Mouse (Mus musculus): ENCODE results near the gene Rpap1. TPM values are rescaled to one million over a fixed set of nuclear protein-coding genes. Genes with fewer than 3 reads are reported as not detected.
A peak's percentile ranks its signal among the peaks of the same experiment; 100 is the strongest.

Rpap1 gene
- polyA plus RNA-seq, 1 experiment from 2014 or later, result 26.7 TPM

DNA sequence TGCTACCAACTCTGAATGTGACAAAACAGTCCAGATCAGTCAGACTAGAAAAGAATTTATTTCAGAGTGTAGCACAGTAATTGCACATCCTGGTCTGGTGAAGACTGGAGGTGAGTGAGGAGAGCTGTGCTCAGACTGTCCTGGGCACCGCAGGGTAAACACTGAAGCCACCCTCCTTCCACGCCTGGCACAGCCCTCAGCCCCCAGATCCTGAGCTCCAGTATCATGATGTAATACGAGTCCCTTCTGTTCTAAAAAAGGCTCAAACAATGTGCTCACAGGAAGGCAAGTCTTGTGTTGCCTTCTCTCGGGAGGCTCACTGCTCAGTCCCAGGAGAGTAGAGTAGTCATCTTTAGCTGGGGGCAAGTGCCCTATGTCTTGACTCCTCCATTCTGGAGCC is 23.4 kb downstream of the Rpap1 start:
- H3K9ac ChIP-seq (ENCODE audit: low read length), result no peak overlapping the region
- no peak overlapping the region for H3K4me3 ChIP-seq (replicated peaks; ENCODE audit: low read length)
- 66% methylated on average over 4 of the region's 4 CpGs for WGBS
- H3K27me3 ChIP-seq (ENCODE audit: control insufficient read depth, insufficient read depth, low read length), result peaks cover 17% of the 10 kb centered on the region
- peaks cover 23% of the 10 kb centered on the region for H3K36me3 ChIP-seq (ENCODE audit: control insufficient read depth, insufficient read depth, low read length)
- H3K4me2 ChIP-seq (ENCODE audit: low read depth, low read length), result no peak overlapping the region
- ATAC-seq (ENCODE audit: insufficient read depth, low FRiP score), result no peak
- H3K4me1 ChIP-seq (ENCODE audit: control insufficient read depth, insufficient read depth, low read length), result no peaks in the 10 kb centered on the region; the same call in 1 of the 2 replicates
- H3K27ac ChIP-seq (ENCODE audit: low read length), result no peak overlapping the region
- no peaks in the 10 kb centered on the region for H3K9me3 ChIP-seq (replicated peaks; ENCODE audit: control insufficient read depth, low read length)

DNA sequence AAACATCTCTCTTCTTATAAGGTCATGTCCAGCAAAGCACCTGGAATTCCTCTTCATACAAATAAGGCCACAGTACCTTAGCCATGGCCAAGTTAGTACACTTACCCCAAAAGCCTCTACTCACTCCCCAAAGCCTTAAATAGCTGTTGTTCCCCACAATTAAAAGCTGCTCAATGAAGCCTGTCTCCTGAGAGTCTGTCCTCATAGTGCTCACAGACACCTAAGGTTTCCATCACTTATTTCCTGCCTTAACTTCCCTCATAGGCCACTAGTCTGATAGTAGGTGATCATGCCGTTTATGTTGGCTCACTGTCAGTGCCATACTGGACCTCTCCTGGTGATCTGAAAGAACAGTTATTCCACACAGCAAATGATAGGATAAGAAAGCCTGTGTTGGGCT is 25.1 kb downstream of the Rpap1 start:
- peaks cover 19% of the 10 kb centered on the region for H3K36me3 ChIP-seq (ENCODE audit: control insufficient read depth, insufficient read depth, low read length)
- ATAC-seq (ENCODE audit: insufficient read depth, low FRiP score), result no peak
- no peak overlapping the region for H3K4me3 ChIP-seq (replicated peaks; ENCODE audit: low read length)
- no peak overlapping the region for H3K4me2 ChIP-seq (ENCODE audit: low read depth, low read length)
- H3K27ac ChIP-seq (ENCODE audit: low read length), result no peak overlapping the region
- H3K4me1 ChIP-seq (ENCODE audit: control insufficient read depth, insufficient read depth, low read length), result peaks cover 10% of the 10 kb centered on the region
- 63% methylated on average over 1 of the region's 1 CpGs for WGBS
- H3K9me3 ChIP-seq (replicated peaks; ENCODE audit: control insufficient read depth, low read length), result no peaks in the 10 kb centered on the region
- H3K27me3 ChIP-seq (ENCODE audit: control insufficient read depth, insufficient read depth, low read length), result peaks cover 28% of the 10 kb centered on the region
- no peak overlapping the region for H3K9ac ChIP-seq (ENCODE audit: low read length)

DNA sequence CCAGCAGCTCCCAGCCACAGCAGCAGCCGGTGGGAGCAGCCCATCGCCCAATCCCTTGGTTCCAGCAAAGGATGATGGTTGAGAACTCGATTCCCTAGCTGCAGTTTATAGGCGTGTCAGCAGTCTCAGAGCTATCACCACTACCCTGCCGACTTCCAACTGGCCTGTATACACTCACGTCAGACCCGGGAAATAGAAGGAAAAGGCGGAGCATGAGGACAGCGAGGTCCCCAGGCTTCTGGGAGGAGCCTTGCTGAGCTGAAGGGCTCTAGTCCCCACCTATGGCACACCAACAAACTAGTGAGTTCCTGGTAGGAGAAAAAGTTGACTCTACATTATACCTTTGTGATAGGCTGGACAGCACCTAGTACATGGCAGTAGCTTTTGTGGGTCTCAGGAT is 27.1 kb downstream of the Rpap1 start, which contains the start of gene Ltk:
Gene Ltk (minus strand): TSS at position 181 of the 400 bp plus-strand sequence.
- H3K4me3 ChIP-seq (replicated peaks; ENCODE audit: low read length), result no peak within 1 kb of the TSS
- H3K4me1 ChIP-seq (ENCODE audit: control insufficient read depth, insufficient read depth, low read length), result peaks cover 10% of the 10 kb centered on the region
- no peak within 1 kb of the TSS for H3K9ac ChIP-seq (ENCODE audit: low read length)
- no peaks in the 10 kb centered on the region for H3K9me3 ChIP-seq (replicated peaks; ENCODE audit: control insufficient read depth, low read length)
- 0 out of 2 replicates have a peak, but pooled peaks cover 11% of the 10 kb centered on the region for H3K36me3 ChIP-seq (ENCODE audit: control insufficient read depth, insufficient read depth, low read length)
- no peak within 1 kb of the TSS for H3K27ac ChIP-seq (ENCODE audit: low read length)
- 13% methylated on average over 9 of the region's 9 CpGs for WGBS
- no peak within 1 kb of the TSS for H3K4me2 ChIP-seq (ENCODE audit: low read depth, low read length)
- peaks cover 30% of the 10 kb centered on the region for H3K27me3 ChIP-seq (ENCODE audit: control insufficient read depth, insufficient read depth, low read length)
- ATAC-seq (ENCODE audit: insufficient read depth, low FRiP score), result peak; percentile 56; the same call in 1 of the 2 replicates

DNA sequence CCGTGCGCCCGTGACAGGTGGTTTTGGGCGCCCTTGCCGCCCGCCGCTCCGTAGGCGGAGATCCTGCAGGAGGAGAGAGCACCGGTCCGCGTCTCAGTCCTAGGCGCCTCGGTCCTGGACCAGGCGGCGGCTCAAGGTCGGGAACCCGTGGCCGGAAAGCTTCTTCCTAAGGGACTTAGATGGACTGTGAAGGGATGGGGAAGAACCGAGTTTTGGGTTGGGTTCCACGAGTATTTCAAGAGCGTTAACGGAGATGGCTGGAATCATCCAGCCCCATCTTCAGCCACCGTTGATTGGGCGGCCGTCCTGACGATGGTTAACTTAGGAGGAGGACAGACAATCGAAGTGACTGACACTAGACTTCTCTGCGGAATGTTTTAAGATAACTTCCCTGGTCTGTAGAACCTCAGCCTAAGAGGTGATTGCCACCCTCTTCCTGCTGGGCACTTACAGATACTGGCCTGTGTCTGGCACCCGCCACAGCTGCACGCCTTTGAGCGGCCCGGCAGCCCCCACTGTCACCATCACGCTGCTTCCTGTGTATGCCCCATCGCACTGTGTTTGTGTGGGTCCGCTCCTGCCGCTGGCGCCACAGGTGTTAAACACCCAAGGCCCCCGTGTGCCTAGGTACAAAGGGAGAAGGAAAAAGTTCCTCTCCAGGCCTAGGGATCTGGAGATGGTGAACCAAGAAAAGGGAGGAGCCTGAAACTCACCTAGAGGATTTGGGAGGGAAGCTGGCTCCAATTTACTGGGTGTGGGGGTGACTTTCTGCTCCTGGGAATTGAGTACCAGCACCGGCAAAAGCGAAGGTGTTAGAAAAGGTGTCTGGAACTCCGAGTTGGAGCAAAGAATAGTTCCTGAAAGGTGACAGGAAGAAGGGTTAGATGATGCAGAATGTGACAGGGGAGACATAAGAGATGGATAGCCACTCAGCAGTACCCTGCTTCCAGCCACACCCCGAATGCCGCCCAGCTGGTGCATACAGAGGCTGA is 28.2 kb downstream of the Rpap1 start:
- ATAC-seq (ENCODE audit: insufficient read depth, low FRiP score), result no peak
- 0 out of 2 replicates have a peak, but pooled peaks cover 8% of the 10 kb centered on the region for H3K36me3 ChIP-seq (ENCODE audit: control insufficient read depth, insufficient read depth, low read length)
- peak overlapping the region; percentile 68 for H3K4me3 ChIP-seq (replicated peaks; ENCODE audit: low read length)
- H3K4me1 ChIP-seq (ENCODE audit: control insufficient read depth, insufficient read depth, low read length), result peaks cover 10% of the 10 kb centered on the region
- no peak overlapping the region for H3K27ac ChIP-seq (ENCODE audit: low read length)
- H3K9ac ChIP-seq (ENCODE audit: low read length), result peak overlapping the region; percentile 72; the same call in 1 of the 2 replicates
- H3K9me3 ChIP-seq (replicated peaks; ENCODE audit: control insufficient read depth, low read length), result no peaks in the 10 kb centered on the region
- WGBS, result 6% methylated on average over 44 of the region's 44 CpGs
- peak overlapping the region; percentile 99 for H3K4me2 ChIP-seq (ENCODE audit: low read depth, low read length)
- H3K27me3 ChIP-seq (ENCODE audit: control insufficient read depth, insufficient read depth, low read length), result peaks cover 30% of the 10 kb centered on the region

DNA sequence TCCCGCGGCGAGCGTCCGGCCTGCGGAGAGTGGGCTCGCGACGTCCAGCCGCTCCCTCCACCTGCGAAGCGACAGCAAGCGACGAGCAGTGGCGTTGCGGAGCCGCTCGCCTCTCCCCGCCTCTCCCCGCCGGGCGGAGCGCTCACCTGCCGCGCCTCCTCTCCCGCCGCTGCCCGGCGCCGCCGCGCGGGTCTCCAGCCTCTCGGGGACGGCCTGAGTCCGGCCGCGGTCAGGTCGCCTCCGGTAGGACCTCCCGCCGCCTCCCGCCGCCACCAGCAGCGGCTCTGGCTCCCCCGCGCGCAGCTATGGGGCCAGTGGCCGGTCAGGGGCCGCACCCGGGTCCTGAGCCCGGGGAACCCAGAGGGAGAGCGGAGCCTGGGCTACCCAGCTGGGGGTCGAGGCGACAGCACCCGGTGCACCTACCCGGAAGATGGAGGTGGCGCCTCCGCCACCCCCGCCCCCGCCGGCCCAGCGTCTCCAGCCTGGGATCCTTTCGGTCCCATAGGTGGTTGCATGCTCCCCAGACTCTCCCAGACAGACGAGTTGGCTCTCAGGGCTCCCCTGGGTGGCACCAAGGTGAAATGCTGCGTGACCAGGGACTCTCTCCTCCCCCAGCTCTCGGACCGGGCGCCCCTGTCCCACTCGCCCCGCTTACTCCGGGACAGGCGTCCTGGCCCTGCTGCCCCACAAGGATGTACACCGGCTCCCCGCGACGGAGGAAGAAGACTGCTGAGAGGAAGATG is 29.1 kb downstream of the Rpap1 start:
- Histone ChIP-seq H3K9ac (ENCODE audit: low read length) (peak overlapping the region; percentile 72), H3K4me1 (ENCODE audit: control insufficient read depth, insufficient read depth, low read length) (peaks cover 10% of the 10 kb centered on the region), H3K36me3 (ENCODE audit: control insufficient read depth, insufficient read depth, low read length) (no peaks in the 10 kb centered on the region), H3K27ac (ENCODE audit: low read length) (no peak overlapping the region), H3K4me2 (ENCODE audit: low read depth, low read length) (peak overlapping the region; percentile 99), H3K27me3 (ENCODE audit: control insufficient read depth, insufficient read depth, low read length) (peaks cover 30% of the 10 kb centered on the region), H3K4me3 (replicated peaks; ENCODE audit: low read length) (peak overlapping the region; percentile 68), H3K9me3 (replicated peaks; ENCODE audit: control insufficient read depth, low read length) (no peaks in the 10 kb centered on the region)
- ATAC-seq (ENCODE audit: insufficient read depth, low FRiP score), result peak; percentile 51; the same call in 1 of the 2 replicates
- WGBS, result under 1% methylated on average over 72 of the region's 77 CpGs

DNA sequence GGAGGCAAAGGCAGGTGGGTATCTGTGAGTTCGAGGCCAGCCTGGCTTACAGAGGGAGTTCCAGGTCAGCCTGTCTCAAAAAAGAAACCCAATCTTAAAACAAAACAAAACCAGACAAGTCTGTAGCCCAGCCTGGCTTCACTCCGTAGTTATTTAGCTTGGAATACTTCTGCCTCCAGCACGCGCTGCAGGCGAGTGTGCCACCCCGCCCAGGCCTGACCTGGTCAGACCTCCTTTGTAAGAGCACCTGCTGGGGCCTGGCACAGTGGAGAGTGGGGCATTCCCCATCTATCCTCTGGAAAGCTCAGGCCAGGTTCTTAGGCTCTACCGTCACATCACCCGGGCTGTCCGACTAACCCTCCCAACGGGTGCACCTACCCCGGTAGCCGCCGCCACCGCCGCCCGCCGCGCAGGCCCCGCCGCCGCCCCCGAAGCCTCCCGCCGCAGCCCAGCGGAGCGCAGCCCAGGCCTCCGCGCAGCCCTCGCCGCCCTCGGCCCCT is 29.7 kb downstream of the Rpap1 start:
- Histone ChIP-seq H3K27me3 (ENCODE audit: control insufficient read depth, insufficient read depth, low read length) (peaks cover 30% of the 10 kb centered on the region), H3K9me3 (replicated peaks; ENCODE audit: control insufficient read depth, low read length) (no peaks in the 10 kb centered on the region), H3K36me3 (ENCODE audit: control insufficient read depth, insufficient read depth, low read length) (no peaks in the 10 kb centered on the region), H3K9ac (ENCODE audit: low read length) (peak overlapping the region; percentile 72), H3K27ac (ENCODE audit: low read length) (no peak overlapping the region), H3K4me1 (ENCODE audit: control insufficient read depth, insufficient read depth, low read length) (peaks cover 10% of the 10 kb centered on the region), H3K4me3 (replicated peaks; ENCODE audit: low read length) (peak overlapping the region; percentile 68), H3K4me2 (ENCODE audit: low read depth, low read length) (peak overlapping the region; percentile 99)
- 4% methylated on average over 26 of the region's 31 CpGs for WGBS
- ATAC-seq (ENCODE audit: insufficient read depth, low FRiP score), result peak; percentile 57; the same call in 1 of the 2 replicates

DNA sequence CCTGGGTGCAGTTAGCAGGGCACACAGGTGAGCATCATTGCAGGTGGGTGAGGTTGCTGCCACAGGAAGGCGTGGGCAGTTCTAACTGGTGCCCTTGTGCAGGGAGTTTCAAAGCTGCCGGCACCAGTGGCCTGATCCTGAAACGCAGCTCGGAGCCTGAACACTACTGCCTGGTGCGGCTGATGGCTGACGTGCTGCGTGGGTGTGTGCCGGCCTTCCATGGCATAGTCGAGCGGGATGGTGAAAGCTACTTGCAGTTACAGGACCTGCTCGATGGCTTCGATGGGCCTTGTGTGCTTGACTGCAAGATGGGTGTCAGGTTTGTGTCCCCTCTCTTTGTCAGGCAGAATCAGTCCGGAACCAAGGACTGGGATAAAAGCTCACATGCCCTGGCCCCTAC is 38.1 kb downstream of the Rpap1 start:
- Histone ChIP-seq H3K27me3 (ENCODE audit: control insufficient read depth, insufficient read depth, low read length) (peaks cover 3% of the 10 kb centered on the region; the same call in 1 of the 2 replicates), H3K4me1 (ENCODE audit: control insufficient read depth, insufficient read depth, low read length) (no peaks in the 10 kb centered on the region), H3K4me2 (ENCODE audit: low read depth, low read length) (no peak overlapping the region), H3K4me3 (replicated peaks; ENCODE audit: low read length) (no peak overlapping the region), H3K36me3 (ENCODE audit: control insufficient read depth, insufficient read depth, low read length) (no peaks in the 10 kb centered on the region), H3K9me3 (replicated peaks; ENCODE audit: control insufficient read depth, low read length) (no peaks in the 10 kb centered on the region), H3K9ac (ENCODE audit: low read length) (no peak overlapping the region), H3K27ac (ENCODE audit: low read length) (no peak overlapping the region)
- no peak for ATAC-seq (ENCODE audit: insufficient read depth, low FRiP score)
- WGBS, result 74% methylated on average over 13 of the region's 13 CpGs

DNA sequence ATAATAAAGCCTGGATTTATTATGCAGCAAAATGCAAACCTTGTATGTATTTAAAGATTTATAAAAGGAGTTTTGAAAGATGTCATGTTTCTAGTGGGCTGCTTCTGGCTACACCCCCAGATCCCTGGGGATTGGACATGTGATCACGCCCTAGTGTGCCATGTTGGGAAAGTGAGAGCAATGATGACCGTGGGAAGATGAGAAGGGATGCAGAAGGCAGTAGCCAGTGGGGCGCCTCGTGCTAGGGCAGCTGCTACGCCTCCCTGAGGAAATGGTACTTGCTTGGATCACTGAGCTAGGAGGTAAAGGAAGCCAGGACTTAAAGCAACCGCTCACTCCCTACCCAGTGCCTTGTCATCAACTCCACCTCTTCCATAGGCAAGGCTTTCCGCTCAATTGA is 39.8 kb downstream of the Rpap1 start:
- Histone ChIP-seq H3K4me3 (replicated peaks; ENCODE audit: low read length) (no peak overlapping the region), H3K9ac (ENCODE audit: low read length) (no peak overlapping the region), H3K9me3 (replicated peaks; ENCODE audit: control insufficient read depth, low read length) (no peaks in the 10 kb centered on the region), H3K36me3 (ENCODE audit: control insufficient read depth, insufficient read depth, low read length) (no peaks in the 10 kb centered on the region), H3K27me3 (ENCODE audit: control insufficient read depth, insufficient read depth, low read length) (peaks cover 19% of the 10 kb centered on the region), H3K4me1 (ENCODE audit: control insufficient read depth, insufficient read depth, low read length) (peaks cover 10% of the 10 kb centered on the region), H3K27ac (ENCODE audit: low read length) (no peak overlapping the region), H3K4me2 (ENCODE audit: low read depth, low read length) (no peak overlapping the region)
- ATAC-seq (ENCODE audit: insufficient read depth, low FRiP score), result no peak
- WGBS, result 79% methylated on average over 7 of the region's 7 CpGs
